Mouse (Mus musculus) MEL (cell line): ENCODE data around the gene Btnl10.

Source experiments
- CTCF ChIP-seq, 3 experiments: IDR thresholded peaks in 2 of 3; conservative IDR thresholded peaks in 1 of 3; 2 replicates each; pipeline ENCODE4 v1.5.1; 2011 to 2012; ENCODE audit warnings: low read length in 3 of 3, low read depth in 2 of 3, mild to moderate bottlenecking in 2 of 3, improper control_type of control experiment in 1 of 3, inconsistent platforms in 1 of 3, mixed read lengths in 1 of 3, moderate library complexity in 1 of 3; ENCODE audit not compliant: control insufficient read depth in 1 of 3, insufficient read depth in 1 of 3, poor library complexity in 1 of 3, severe bottlenecking in 1 of 3
- MYB ChIP-seq: IDR thresholded peaks from 2 replicates; pipeline ENCODE4 v1.6.1; 2011; ENCODE audit warnings: mild to moderate bottlenecking, low read depth, low read length, improper control_type of control experiment
- POLR2A ChIP-seq, 2 experiments: IDR thresholded peaks; 2 replicates each; pipeline ENCODE4 v1.6.1; 2011 to 2012; ENCODE audit warnings: low read length in 2 of 2, mild to moderate bottlenecking in 2 of 2, control low read depth in 1 of 2, improper control_type of control experiment in 1 of 2, low read depth in 1 of 2, moderate library complexity in 1 of 2; ENCODE audit not compliant: control insufficient read depth in 1 of 2, insufficient read depth in 1 of 2, poor library complexity in 1 of 2
- SMC3 ChIP-seq: IDR thresholded peaks from 2 replicates; pipeline ENCODE4 v1.6.1; 2011; ENCODE audit warnings: low read depth, low read length, improper control_type of control experiment
- TAL1 ChIP-seq: IDR thresholded peaks from 2 replicates; pipeline ENCODE4 v1.6.1; 2012; ENCODE audit warnings: mild to moderate bottlenecking, inconsistent platforms, low read length, moderate library complexity, mixed read lengths
- USF1 ChIP-seq: IDR thresholded peaks from 2 replicates; pipeline ENCODE4 v1.6.1; 2014; ENCODE audit warnings: low read depth, mild to moderate bottlenecking, inconsistent platforms, low read length, improper control_type of control experiment, moderate library complexity
- ZC3H11A ChIP-seq: IDR thresholded peaks from 2 replicates; pipeline ENCODE4 v1.6.1; 2012; ENCODE audit warnings: low read depth, mild to moderate bottlenecking, inconsistent platforms, low read length, improper control_type of control experiment

- TF ChIP-seq POLR2A (IDR thresholded peaks at IDR 0.05; ENCODE audit: control insufficient read depth in 1 of 2, insufficient read depth in 1 of 2, low read depth in 1 of 2, low read length in 2 of 2, poor library complexity in 1 of 2) (no peak), TAL1 (no peak), SMC3 (no peak), USF1 (no peak), CTCF (IDR thresholded peaks at IDR 0.05 in 2 of 3, conservative IDR thresholded peaks at IDR 0.05 in 1 of 3; ENCODE audit: control insufficient read depth in 1 of 3, insufficient read depth in 1 of 3, low read depth in 2 of 3, low read length in 3 of 3, poor library complexity in 1 of 3, severe bottlenecking in 1 of 3) (no peak), ZC3H11A (no peak), MYB (no peak)
Observed at GRCm38 (mm10) chr11:58957226-58957914, 39.7 kb downstream of the Btnl10 start.
